Mouse (Mus musculus) layer of hippocampus, postnatal 14 days (tissue): ENCODE measurements around the gene Rapgef4. TPM values are rescaled to one million over a fixed set of nuclear protein-coding genes. Genes with fewer than 3 reads are reported as not detected.
"Not testable (repeated sequence)": the region's sequence is repeated elsewhere in the genome, so short reads cannot be mapped to it uniquely, and the experiment has no call there.

Source experiments
- DNase-seq, 2 experiments: peaks; one replicate each; pipeline ENCODE4 v3.0.0; 2021 to 2022; ENCODE audit warnings: low spot score in 2 of 2, mixed read lengths in 1 of 2
- total RNA-seq, 2 experiments: library from RNA; stranded (reverse); gene quantifications; 2 replicates each; pipeline ENCODE4 v1.2.3; 2021

The Rapgef4 gene
- total RNA-seq, 2 experiments from 2014 or later, result 208 to 217 TPM

GRCm38 (mm10) chr2:72073121-72073520 lies 92.1 kb downstream of the Rapgef4 start:
- DNase-seq, result not testable (repeated sequence)

DNA sequence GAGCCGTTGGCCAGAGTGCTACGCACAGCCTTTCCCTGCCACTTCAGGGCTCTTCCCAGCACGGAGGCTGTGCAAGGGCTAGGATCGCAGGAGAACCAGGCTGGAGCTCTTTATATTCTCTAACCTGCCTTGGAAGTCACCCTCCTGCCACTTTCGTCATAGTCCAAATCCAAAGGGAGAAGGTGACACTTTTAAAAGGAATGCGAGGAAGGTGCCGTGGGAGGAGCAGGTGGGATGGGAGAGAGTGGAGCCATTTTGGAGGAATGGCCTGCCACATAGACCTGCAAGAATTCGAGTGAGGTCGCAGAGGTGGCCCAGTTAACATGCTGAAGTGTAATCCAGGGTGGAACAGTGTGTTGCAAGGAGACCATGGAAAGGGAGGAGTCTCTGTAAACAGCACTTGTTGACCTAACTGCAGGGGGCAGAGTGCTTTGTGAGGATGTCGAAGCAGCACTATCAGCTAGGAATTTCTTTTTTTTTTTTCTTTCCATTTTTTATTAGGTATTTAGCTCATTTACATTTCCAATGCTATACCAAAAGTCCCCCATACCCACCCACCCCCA lies 94.0 kb downstream of the Rapgef4 start:
- no peak for DNase-seq

- no peak for DNase-seq
Observed at GRCm38 (mm10) chr2:72077490-72078139, 96.6 kb downstream of the Rapgef4 start.

GRCm38 (mm10) chr2:72078140-72078521 lies 97.1 kb downstream of the Rapgef4 start:
- DNase-seq, result no peak

DNA sequence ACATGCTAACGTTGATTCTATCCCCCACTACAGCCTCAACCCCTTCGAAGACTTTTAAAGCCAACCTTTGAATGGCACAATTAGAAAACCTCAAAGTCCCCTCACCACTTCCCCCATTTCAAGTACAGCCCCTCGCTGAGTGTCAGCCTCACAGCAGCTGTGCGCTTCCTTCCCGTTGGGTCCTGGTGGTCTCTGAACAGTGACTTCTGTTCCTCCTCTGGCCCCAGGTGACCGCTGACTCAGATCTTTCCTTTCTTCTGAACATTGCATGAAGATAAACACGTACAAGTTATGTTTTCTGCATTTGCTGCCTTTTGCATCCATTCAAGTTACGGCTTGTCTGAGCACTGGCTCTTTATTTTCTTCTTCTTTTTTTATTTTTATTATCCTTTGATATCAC lies 98.1 kb downstream of the Rapgef4 start:
- DNase-seq, result no peak

DNA sequence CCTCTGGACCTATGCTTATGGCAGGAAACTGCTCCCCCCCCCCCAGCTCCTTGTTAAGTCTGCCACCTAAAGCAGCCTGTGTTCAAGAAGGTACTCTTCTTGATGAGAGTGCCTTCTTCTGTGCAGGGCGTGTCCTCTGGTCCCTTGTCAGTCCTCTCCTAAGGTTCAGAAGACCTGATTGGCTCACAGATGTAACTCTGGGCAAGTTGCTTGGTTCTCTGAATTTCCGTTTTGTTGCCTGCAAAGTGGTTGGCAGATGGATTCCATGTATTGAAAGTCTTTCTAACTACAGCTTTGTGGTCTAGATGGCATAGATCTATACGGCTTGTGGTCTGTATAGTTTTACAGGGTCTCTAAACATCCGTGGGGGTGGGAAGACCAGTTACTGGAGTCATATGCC lies 101.8 kb downstream of the Rapgef4 start:
- no peak for DNase-seq

DNA sequence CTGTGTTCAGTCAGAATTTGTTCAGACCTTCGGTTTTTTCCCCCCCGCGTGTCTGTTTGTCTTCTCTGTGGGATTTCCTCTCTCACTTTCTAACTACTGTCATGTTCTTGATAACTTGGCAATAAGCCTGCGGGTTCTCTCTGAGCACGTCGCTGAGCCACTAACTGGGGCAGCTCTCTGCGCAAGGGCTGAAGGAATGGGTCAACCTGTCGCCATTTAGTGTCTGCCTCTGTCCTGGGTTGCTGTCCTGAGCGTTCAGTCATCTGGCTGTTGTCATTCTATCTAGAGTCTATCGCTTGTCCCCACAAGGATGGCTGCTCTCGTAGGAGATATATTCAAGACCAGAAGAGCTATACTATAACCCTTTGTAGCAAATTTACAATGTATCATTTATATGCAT lies 107.8 kb downstream of the Rapgef4 start:
- no peak for DNase-seq

DNA sequence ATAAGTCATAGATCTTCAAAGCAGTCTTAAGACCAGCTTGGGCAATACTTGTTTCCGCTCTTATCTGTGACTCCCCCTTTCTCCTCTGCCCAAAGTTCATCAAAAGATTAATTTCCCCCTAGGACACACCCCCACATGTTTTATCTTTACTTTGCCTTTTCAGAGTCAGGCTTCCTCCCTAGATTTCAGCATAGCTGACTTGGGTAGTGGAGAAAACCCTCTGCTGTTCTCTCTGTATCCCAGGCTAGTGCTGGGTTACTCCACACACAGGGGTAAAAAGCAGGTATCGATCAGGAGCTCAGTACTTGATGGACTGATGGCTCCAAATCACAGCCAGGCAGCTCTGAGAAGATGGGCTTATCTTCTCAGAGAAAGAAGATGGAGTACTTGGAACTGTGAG lies 109.0 kb downstream of the Rapgef4 start:
- DNase-seq, result no peak

DNA sequence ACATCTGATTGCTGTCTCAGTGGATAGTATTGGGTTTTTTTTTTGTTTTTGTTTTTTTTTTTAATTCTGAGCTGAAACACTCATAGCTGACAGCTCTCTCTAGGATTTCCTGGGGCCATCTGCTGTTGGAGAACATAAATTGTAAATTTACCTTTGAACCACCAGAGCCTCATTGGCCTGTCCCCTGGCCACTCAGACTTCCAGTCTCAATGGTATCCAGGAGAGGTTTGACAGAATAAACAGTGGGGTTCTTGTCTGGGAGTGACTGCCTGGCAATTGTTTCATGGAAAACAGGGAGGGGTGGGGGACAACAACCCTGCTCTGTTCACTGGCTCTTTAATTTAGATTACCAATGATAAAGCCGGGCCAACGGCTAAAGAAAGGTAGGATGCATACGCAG lies 111.0 kb downstream of the Rapgef4 start:
- no peak for DNase-seq

DNA sequence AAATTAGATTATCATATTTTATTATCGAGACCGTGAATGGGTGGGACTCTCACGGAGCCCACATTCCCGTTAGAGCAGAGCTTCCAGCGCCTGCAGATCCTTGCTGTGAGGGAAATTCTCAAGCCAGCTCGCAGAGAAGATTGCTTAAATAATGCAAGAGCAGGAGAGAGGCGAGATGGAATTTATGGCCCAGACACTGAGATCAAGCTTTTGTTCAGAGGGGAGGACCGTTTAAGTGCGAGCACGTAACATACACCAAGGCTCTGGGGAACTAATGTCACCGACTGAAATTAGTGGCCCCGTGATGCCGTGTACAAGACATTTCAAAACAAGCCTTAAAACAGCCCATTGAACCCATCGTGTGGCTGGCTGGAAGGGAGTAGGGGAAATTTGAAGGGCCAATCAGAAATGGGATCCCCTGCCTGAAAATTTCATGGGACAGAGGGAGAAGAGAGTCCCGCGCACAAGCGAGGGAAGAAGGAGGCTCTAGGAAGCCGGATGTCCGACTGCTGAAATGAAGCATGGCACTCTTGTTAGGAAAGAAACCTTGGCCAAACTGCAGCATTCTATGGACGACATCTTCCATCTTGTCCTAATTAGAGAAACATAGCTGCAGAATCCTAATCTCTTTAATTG lies 112.5 kb downstream of the Rapgef4 start:
- no peak for DNase-seq

- DNase-seq, result no peak
Observed at GRCm38 (mm10) chr2:72094038-72094437, 113.0 kb downstream of the Rapgef4 start.

GRCm38 (mm10) chr2:72094446-72094845 lies 113.4 kb downstream of the Rapgef4 start:
- no peak for DNase-seq

DNA sequence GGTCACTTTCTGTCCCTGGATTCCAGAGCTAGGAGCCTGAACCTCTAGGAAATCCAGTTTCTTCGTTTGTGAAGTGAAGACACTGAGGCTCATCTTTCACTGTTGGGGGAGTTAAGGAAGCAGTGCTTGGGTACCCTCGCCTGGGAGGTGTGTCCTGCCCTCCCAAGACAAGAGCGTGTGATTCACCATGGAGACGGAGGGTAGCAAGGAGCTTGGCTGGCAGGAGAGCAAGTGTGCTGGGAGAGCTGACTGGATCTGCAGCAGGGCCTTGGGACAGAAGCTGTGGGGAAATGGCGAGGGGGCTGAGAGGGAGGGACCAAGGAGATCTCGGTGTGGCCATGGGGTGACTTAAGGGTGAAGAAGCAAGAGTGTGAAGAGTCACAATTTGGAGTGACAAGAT lies 114.0 kb downstream of the Rapgef4 start:
- no peak for DNase-seq

DNA sequence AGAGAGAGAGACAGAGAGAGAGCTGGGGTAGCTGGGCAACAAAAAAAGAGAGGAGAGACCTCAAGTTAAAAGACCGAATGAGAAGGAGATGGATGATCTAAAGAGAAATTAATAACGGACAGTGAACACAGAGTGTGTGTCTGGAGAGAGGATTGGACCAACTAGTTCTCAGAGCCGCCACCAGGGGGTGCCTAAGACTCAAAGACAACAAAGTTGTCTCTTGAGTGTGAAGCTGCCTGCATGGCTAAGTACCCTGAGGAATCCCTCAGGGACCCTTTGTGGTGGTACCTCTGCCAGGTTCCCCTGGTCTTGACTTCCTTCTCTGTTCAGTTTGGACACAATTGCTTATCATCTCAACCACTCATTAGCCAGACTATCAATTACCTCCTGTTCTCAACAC lies 115.3 kb downstream of the Rapgef4 start:
- DNase-seq, result no peak

DNA sequence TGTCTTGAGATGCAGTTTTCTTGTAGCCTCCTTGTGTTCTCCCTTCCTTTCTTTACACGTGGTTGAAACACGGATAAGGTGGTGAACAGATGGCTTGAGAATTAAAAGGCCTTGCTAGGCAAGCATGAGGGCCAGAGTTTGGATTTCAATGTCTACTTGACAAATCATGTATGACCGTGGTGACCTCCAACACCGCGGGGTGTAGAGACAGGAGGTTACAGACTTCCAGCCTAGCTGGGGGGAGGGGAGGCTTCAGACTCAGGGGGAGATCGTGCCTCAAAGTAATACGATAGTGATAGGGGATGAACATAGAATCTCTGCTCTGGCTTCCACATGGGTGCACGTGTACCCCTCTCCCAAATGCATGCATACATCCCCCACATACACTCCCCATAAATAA lies 117.3 kb downstream of the Rapgef4 start:
- no peak for DNase-seq

- DNase-seq, result no peak
Observed at GRCm38 (mm10) chr2:72104604-72105003, 123.6 kb downstream of the Rapgef4 start.

DNA sequence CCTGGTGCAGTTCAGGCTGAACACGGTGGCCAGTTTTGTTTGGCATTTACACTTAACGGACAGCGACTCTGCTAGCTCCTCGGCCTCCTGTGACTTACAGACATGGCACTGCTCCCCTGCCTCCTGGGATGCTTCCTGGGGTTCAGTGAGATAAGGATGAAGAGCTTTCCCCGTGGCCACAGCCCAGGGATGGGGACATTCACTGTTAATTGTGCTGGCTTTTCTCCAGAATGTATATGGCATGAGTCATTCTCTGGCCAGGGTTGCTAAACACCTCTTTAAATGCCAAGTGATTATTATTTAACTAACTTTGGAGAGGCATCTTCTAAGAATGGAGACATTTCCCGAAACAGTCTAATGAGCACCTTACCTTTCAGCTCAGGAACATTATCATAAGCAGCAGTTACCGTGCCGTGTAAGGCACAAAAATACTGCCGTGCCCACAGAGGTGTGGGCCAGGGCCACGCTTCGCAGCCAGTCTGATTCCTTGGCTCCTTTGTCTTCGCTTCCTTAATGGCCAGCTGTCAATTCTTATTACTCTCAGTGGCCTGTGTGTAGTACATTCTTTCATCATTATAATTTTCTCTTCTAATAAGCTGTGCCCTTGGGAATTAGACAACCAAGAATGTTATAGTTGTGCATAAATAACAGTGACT lies 126.6 kb downstream of the Rapgef4 start:
- DNase-seq, result no peak

GRCm38 (mm10) chr2:72108448-72109312 lies 127.6 kb downstream of the Rapgef4 start:
- peak in 1 of 2 experiments; percentile 44 for DNase-seq

GRCm38 (mm10) chr2:72110404-72110803 lies 129.4 kb downstream of the Rapgef4 start:
- DNase-seq, result no peak

DNA sequence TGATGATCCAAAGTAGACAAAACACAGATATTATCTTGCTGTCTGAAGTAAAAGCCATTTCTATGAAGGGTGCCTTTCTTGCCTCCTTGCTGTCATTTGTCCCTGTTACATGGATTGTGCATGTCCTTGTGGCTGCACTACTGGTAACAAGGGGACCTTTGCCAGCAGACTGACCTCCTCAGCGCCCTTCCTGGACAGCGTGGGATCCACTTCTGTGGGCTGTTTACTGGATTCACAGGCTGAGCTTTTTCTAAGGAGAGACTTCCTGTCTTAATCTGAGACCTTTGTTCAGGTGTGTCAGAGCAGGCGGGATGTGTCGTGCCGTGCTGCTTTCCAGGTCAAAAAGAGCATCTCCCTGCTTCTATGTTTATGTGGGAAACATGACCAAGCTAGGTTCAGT lies 132.7 kb downstream of the Rapgef4 start:
- DNase-seq, result no peak

DNA sequence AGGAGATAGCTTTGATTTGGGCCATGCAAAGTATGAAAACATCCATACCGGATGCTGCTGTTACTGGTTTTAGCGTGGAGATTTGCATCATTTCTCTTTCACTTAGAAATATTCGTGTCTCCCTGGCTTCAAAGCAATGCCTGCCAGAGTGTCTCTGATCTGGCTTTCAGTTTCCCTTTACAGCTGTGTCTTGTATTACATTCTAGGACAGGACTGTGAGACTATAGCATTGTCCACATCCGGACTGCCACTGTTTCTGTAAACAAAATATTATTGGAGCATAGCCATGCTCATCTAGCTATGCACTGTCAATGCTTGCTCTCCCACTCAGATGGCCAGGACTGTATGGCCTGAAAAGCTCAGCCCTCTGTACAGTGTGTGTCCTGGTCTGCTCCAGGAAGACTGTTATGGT lies 133.1 kb downstream of the Rapgef4 start:
- no peak for DNase-seq
